Mouse (Mus musculus): ENCODE data around the gene C77080.

C77080 gene

DNA sequence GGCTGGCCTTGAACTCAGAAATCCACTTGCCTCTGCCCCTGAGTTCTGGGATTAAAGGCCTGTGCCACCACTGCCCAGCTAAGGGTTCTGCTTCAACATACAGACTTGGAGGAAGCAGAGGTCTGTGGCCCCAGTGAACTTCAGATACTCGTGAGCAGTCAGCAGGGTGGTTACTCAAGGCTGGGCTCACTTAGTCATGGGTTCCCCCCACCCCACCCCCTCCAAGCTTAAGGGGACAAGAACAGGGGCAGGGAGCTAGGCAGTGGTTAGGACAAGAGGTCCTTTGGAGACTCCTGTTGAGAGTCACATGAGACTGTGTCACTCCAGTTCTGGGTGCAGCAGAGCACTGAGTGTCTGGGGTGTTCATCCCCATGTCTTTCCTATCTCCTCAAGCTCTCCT, 7.5 kb upstream of the C77080 start:
- DNase-seq (ENCODE audit: low read depth in 2 of 2, low spot score in 2 of 2), result no peak

DNA sequence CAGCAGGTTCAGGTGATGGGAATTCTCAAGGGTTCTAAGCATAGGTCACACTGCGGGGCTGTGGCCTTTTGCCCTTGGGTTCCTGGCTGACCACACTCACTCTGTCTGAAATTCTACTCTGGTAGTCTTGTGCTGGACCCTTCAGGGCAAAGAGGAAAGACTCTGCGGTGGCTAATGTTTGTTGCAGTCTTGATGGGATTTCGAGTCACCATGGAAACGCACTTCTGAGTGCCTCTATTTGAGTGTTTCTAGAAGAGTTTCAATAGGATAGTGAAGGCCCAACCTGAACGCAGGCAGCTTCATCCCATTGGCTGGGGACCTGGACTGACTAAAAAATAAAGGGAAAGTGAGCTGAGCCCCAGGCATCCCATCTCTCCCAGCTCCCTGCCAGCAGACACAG, 5.6 kb upstream of the C77080 start:
- no peak for DNase-seq (ENCODE audit: low read depth in 2 of 2, low spot score in 2 of 2)

DNA sequence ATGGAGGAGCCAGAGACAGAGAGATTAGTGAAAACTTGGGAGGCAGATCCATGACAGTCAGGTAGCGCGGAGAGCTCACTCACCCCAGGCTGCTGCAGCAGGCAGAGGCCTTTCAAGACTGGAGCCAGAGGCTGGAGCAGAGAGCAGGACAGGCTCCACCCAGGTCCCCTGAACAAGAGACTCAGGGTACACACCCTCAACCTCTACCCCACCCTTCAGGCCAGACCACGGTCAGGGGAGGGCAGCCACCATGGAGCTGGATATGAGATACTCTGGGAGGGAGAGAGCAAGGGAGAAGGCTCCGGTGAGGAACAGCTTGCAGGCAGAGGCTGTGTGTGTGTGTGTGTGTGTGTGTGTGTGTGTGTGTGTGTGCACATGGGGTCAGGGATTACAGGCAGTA, 5.0 kb upstream of the C77080 start:
- no peak for DNase-seq (ENCODE audit: low read depth in 2 of 2, low spot score in 2 of 2)

DNA sequence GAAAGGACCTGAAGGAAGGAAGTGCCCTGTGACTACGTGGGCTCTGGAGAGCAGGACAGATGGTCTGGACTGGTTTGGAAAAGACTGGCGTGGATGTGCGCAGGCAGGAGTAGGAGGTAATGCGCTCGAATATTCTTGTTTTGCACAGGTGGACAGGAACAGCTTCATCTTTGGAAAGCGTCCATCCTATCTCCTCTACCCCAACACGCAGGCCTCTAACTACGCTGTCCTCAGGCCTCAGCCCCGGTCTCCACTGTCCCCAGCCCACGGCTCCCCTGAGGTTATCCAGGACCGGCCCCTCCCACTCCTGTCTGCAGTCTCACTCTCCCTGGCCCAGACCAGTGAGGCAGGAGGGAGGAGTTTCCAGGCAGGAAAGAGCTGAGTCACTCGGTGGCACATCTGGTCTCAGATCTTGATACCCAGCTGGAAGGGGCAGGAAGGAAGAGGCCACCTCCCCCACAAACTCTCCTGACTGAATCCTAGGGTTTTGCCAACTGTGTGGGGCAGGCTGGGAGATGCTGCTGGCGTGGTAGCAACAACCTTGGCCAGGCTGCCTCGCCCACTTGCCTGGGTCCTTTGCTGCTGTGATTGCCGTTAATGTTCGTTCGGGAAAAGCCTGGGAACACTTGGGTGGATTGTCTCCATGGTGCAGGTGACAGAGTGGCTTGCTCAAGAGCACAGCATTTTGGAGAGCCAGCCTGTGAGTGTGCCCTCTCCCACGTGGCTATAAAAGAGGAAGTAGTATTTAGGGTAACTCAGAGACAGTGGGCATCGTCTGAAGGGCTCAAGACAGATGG, 2.2 kb upstream of the C77080 start:
- no peak for DNase-seq (ENCODE audit: low read depth in 2 of 2, low spot score in 2 of 2)

DNA sequence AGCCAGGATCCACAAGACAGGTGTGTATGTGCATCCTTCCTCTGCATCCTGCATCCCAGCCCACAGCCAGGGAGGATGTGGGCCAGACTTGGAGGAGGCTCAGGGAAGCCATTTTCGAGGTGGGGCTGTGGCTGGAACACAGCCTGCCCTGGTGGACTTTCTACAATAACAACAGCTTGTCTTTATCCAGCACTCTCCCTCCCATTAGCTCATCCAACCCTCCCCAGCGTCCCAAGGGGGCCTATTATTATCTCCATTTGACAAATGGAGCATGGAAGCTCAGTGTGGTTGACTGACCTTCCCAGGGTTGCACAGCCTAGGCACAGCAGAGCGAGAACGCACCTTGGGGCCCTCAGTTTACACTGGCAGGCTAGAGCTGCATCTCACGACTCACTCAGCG, 526 bp downstream of the C77080 start:
- DNase-seq (ENCODE audit: low read depth in 2 of 2, low spot score in 2 of 2), result no peak

DNA sequence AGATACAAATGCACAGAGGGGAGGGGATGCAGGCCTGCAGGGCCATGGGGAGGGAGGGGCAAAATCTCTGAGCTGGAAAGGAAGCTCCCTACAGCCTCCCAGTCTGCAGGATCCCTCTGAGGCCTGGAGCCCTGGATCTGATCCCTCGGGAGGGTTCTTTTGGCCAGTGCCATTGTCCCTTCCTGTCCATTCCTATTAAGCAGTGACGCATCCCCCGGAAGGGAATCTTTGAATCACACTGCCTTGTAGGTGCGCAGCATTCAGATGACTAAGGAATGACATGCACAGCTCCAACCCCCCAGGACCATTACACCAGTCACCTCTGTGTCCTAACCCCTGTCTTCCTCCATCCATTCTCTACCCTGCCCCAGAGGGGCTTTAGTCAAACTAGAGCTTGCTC, 2.1 kb downstream of the C77080 start:
- no peak for DNase-seq (ENCODE audit: low read depth in 2 of 2, low spot score in 2 of 2)

DNA sequence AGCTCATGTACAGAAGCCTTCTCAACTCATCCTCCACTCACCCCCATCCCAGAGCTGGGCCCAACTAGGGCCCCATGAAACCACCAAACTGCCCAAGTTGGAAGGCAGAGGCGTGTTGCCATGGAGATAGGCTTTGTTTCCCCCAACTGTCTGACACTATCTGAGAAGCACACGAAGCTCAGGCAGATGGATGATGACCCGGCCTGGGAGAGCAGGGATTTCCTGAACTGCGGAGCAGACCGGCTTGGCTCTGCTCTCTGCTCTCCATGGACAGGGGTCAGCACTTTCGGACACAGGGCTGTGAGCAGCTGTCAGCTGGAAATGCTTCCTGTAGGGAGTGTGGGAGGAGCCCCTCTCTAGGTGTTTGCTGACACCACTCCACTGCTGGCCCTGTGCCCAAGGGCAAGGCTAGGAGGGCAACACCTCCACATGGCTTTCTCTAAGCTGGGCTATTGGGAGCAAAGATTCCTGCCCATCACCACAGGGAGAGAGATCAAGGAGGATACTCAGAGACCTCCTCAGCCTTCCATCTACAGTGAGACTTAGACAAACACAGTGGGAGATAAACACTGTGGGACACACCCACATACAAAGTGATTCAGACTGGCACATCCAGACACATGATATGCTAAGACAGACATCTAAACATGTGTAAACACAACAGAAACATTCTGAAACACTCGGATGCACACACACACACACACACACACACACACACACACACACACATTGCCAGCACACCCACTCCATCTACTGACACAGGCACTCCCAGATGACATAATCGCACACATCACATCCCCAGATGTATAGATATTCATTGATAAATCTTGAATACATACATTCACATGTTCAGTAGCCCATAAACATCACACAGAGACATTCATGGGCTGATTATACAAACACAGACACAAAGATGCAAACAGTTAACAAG, 4.5 kb downstream of the C77080 start:
- no peak for DNase-seq (ENCODE audit: low read depth in 2 of 2, low spot score in 2 of 2)

DNA sequence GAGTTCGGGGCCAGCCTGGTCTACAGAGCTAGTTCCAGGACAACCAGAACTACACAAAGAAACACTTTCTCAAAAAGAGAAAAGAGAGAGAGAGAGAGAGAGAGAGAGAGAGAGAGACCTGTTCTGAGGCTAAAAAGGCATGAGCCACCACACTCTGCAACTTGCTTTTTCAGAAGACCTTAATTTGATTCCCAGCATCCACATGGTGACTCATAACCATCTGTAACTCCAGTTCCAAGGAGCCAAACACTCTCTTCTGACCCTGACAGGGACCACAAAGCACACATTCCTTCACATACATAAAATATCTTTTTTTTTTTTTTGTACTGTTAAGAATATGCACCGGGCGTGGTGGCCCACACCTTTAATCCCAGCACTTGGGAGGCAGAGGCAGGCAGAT, 6.6 kb downstream of the C77080 start:
- DNase-seq (ENCODE audit: low read depth in 2 of 2, low spot score in 2 of 2), result no peak

DNA sequence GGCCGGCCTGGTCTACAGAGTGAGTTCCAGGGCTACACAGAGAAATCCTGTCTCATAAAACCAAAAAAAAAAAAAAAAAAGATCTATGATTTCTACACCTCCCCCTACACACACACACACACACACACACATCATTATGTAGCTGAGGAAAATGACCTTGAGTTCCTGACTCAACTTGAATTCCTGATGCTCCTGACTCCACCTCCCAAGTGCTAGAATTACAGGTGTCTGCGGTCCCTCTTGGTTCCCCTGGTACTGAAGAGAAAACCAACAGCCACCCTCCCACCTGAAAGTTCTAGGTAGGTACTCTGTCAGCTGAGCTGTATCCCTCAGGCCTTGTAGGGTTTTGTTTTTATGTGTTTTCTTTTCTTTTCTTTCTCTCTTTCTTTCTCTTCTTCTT, 8.7 kb downstream of the C77080 start:
- DNase-seq (ENCODE audit: low read depth in 2 of 2, low spot score in 2 of 2), result no peak

DNA sequence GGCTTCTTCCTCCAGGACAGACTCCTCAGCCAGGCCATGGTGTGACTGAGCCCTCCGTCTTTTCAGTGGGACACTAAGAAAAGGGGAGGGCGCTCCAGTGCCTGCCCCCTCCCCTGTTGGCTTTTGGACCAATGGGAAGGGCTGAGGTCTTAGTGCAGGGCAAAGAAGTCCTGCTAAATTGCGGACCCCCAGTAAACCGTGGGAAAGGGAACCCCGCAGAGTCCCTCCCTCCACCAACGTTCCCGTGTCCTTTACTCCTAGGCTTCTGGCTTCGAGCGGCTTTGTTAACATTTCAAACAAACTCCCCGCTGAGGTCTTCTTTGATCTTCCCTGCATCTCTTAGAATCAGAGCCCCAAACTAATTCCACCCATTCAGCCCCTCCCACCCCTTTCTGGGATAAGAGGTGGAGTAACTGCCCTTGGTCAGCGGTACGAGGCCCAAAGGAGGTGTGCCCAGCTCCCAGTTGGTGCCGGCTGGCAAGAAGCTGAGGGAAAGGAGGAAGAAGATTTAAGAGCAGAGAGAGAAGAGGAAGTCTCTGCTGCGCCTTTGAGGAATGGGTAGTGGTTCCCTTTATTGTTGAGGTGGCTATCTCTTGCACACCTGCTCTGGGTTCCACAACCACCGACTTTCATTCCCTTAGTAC, 9.6 kb downstream of the C77080 start:
- no peak for DNase-seq (ENCODE audit: low read depth in 2 of 2, low spot score in 2 of 2)

DNA sequence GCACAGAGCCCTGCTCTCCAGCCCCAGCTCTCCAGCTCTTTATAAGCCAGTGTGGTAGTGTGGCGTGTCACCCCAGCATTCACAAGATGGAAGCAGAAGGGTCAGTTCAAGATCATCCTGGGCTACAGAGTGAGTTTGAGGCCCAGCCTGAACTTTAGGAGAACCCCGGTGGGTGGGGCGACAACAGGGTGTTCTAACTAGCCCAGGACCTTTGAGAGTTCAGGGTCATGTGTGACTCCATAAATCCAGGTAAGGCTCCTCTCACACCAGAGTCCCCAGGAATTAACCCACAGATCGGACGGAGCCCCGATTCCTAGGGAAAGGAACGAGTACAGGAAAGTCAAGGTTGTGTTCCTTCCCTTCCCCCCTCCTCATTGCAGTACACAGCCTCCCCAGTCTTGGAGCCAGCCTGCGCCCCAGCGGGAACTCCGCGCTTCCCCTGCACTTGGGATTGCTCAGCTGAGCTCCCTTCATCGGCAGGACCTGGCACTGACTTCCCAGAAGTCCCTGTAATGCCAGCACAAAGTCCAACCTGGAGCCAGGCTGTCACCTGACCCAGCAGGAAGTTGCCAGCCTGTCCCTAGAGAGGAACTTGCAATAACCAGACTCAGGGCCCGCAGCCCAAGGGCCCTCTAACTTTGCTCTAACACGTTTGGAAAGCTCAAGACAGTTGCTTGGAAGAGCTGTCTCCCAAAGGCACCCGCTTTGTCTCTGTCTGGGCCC, 10.3 kb downstream of the C77080 start:
- DNase-seq (ENCODE audit: low read depth in 2 of 2, low spot score in 2 of 2), result no peak

DNA sequence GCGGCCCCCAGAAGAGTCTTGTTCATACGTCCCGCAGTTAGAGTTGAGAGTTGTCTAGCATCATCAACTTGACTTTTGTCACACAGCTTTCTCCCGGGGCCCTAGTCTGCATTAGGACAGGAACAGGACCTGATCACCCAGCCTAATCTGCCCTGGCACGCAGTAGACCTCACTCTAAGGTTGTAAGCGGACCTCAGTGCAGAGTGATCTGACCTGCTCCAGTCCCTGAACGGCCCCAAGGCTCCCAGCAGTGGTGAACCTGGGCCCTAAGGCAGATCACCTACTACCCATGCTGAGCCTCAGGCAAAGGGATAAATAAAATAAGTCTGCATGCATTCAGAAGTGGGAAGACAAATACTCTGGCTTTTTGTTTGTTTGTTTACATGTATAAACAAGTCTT, 11.9 kb downstream of the C77080 start:
- DNase-seq (ENCODE audit: low read depth in 2 of 2, low spot score in 2 of 2), result no peak

DNA sequence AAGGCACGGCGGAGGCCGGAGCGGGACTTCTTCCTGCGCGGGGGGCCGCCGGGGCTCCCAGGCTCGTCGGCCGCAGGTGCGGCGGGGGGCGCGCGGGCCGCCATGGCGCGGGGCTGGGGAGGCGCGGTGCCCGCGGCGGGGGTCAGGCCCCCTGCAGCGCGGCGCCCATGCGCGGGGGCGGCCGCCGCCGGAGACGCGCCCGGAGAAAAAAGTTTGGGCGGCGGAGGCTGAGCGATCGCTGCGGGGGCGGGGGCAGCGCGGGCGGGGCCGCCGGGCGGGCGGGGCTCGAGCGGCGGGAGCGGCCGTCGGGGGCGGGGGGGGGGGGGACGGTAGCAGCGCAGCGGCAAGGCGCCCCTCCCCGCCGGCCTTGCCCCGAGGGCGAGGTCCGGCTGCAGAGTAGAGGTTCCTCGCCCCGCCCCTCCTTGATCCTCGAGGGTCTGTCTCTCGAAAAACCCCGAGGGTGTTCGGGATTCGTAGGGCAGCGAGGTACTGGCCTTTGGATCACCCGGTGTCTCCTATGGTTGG, 12.9 kb downstream of the C77080 start:
- no peak for DNase-seq (ENCODE audit: low read depth in 2 of 2, low spot score in 2 of 2)

DNA sequence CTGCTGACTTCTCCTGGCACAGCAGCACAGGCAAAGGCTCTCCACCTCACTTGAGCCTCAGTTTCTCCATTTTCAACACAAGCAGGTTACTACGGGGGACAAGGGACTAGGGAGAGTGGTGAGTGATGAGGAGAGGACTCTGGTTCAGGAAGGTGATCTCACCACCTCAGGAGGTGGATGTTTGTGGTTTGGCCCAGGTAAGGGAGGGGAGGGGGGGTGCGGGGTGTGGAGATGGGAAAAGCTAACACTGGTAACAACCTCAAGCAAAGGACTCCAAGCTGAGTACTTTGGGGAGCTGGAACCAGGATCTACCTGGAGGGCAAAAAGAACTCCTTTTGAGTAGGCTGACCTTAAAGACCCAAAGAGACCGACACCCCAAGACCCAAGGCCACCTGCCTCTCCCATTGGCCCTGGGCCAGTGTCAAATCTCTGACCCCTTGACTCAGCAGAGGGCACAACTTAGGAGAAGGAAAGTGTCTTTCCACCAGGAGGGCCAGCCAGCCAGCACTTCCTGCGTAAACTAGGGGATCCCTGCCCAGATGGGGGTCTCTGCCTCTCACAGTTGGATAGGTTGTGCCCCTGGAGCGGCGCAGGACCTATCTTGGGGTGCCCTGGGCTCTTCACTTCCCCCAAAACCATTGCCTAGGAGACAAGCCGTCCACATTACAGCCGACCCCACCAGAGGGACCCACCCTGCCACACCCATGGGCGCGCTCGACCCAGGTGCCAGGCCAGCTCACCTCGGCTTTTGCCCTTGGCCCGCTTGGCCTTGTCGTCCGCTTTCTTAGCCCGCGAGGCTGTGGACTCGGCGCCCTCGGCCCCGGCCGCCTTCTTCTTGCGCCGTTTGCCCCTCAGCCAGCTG, 13.6 kb downstream of the C77080 start:
- no peak for DNase-seq (ENCODE audit: low read depth in 2 of 2, low spot score in 2 of 2)

DNA sequence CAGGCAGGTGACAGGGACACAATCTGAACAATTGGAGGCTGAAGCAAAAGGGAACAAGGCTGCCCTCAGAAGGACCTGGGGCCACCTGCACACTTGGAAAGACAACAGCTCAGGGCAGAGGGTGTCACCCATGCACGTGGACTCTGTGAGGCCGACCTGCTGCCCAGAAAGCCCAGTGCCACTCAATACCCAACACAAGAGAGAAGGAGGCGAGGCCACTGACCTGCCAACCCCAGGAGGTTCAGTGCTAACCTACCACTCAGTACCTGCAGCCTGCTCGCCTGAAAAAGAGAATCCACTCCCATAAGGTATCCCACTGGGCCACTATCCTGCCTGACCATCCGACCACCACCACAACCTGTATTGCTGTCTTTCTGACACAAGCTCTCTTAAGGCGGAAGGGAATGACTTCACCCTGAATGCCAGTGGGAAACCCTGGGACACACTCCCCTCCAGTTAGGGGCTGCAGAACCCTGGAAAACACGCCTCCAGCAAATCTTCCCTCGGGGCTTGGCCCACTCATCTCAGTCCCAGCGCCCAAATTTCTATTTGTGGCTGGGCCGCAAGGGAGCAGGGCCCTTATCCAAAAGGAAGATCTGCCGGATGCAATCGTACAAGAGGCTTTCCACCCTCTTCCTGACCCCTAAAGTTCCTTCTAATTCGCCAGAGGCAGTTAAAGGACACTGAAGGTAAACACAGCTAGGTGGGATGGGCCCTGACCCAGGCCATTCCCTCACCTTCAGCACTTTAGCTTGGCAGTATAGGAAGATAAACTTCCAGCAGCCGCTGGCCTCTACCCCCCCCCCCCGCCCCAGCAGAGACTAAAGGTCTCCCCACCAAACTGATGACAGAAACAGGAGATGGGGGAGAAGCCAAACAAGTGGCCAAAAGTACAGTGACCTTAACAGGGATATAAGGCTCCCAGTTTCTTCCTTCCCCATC, 14.6 kb downstream of the C77080 start:
- no peak for DNase-seq (ENCODE audit: low read depth in 2 of 2, low spot score in 2 of 2)

DNA sequence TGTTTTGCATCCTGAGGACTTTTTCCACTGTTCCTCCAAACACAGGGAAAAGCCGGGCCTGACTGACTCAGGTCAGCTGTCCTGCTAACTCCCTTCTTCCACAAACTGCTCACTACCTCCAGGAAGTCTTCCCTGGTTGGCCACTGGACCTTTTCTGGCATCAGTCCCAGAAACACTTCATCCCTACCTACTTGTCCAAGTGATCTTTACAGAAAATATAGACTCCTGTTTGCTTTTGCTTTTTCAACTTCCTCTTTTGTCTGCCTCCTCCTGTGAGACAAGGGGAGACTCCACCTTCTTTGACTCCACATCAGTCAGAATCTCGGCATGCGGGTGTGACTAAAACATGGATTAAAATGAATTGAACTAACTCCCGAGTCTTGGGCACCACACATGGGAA, 16.4 kb downstream of the C77080 start:
- DNase-seq (ENCODE audit: low read depth in 2 of 2, low spot score in 2 of 2), result no peak

DNA sequence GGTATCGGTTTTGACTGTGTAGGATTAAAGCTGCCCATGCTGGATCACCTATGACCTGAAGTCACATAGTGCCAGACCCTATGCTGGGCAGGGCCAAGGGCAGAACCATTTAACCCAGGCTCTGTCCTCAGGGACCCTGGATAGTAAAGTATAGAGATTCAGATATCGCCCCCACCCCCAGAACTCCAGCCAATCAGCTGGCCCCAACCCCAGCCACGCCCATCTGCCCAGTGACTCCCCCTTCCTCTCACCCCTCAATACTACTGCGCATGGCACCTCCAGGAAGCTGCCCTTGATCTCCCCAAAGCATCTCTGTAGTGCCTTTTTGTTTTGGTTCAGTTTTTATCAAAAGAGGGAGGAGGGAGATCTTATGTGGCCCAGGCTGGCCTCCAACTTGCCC, 18.4 kb downstream of the C77080 start:
- no peak for DNase-seq (ENCODE audit: low read depth in 2 of 2, low spot score in 2 of 2)

DNA sequence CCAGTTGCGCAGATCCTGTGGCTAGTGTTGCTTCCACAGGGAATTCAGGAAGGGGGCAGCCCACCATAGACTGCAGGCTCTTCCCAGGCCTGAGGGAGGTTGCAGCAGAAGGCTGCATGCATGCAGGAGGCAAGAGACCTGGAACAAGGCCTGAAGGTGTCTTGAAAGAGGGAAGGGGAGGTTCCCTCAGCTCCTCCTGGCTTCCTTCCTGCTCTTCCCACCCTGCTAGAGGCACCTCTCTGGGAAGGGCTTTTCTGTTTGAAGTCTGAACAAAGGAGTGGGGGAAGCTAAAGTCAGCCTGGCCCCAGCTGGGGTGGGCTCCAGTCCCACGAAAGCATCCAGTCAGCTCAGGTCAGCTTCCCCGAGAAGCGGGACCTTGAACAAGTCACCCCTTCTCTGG, 18.9 kb downstream of the C77080 start:
- DNase-seq (ENCODE audit: low read depth in 2 of 2, low spot score in 2 of 2), result no peak

DNA sequence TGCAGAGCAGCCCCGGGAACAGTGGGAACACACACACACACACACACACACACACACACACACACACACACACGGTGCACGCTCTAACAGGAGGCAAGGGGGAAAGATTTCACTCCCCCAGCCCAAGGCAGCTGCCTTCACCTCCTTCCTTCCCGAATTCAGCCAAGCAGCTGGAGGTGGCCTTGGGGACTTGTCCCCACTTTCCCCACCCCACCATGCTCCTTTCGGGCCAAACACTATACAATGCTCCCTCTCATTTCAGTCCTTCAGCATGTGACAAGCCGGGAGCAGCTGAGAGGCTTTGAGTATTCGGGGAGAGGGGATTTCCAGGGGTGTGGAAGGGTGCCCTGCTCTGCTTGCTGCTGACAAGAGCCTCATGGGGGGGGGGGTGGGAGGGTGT, 19.3 kb downstream of the C77080 start:
- DNase-seq (ENCODE audit: low read depth in 2 of 2, low spot score in 2 of 2), result no peak
